Mouse (Mus musculus): ENCODE results near the gene Kirrel. TPM values are rescaled to one million over a fixed set of nuclear protein-coding genes. Genes with fewer than 3 reads are reported as not detected.

Gene Kirrel
- polyA plus RNA-seq, 1 experiment = 10.2 TPM

GRCm38 (mm10) chr3:87079301-87079700 is 95.2 kb downstream of the Kirrel start:
- H3K36me3 ChIP-seq (ENCODE audit: control insufficient read depth, insufficient read depth, low read length) = no peaks in the 10 kb centered on the region
- H3K4me1 ChIP-seq (ENCODE audit: control insufficient read depth, insufficient read depth, low read length) = no peaks in the 10 kb centered on the region
- DNase-seq = no peak
- no peak overlapping the region for H3K4me3 ChIP-seq (ENCODE audit: insufficient read depth, low read depth, low read length)
- 84% methylated on average over 7 of the region's 7 CpGs for WGBS
- no peak for TF ChIP-seq POLR2A (IDR thresholded peaks at IDR 0.05; ENCODE audit: low read depth, low read length)
- no peak for TF ChIP-seq CTCF (conservative IDR thresholded peaks at IDR 0.05; ENCODE audit: insufficient read depth, insufficient read length, low read depth, low read length)
- H3K27ac ChIP-seq (ENCODE audit: insufficient read depth, low read depth, low read length) = no peak overlapping the region
- no peaks in the 10 kb centered on the region for H3K27me3 ChIP-seq (replicated peaks; ENCODE audit: control insufficient read depth, insufficient read depth, low read length)

GRCm38 (mm10) chr3:87077681-87078080 is 96.9 kb downstream of the Kirrel start:
- H3K27ac ChIP-seq (ENCODE audit: insufficient read depth, low read depth, low read length) = no peak overlapping the region
- H3K4me1 ChIP-seq (ENCODE audit: control insufficient read depth, insufficient read depth, low read length) = no peaks in the 10 kb centered on the region
- H3K36me3 ChIP-seq (ENCODE audit: control insufficient read depth, insufficient read depth, low read length) = no peaks in the 10 kb centered on the region
- TF ChIP-seq POLR2A (IDR thresholded peaks at IDR 0.05; ENCODE audit: low read depth, low read length) = no peak
- TF ChIP-seq CTCF (conservative IDR thresholded peaks at IDR 0.05; ENCODE audit: insufficient read depth, insufficient read length, low read depth, low read length) = no peak
- 58% methylated on average over 9 of the region's 9 CpGs for WGBS
- DNase-seq = no peak
- no peaks in the 10 kb centered on the region for H3K27me3 ChIP-seq (replicated peaks; ENCODE audit: control insufficient read depth, insufficient read depth, low read length)
- H3K4me3 ChIP-seq (ENCODE audit: insufficient read depth, low read depth, low read length) = no peak overlapping the region

GRCm38 (mm10) chr3:87076899-87077298 is 97.6 kb downstream of the Kirrel start:
- H3K27ac ChIP-seq (ENCODE audit: insufficient read depth, low read depth, low read length) = no peak overlapping the region
- TF ChIP-seq CTCF (conservative IDR thresholded peaks at IDR 0.05; ENCODE audit: insufficient read depth, insufficient read length, low read depth, low read length) (no peak), POLR2A (IDR thresholded peaks at IDR 0.05; ENCODE audit: low read depth, low read length) (no peak)
- 68% methylated on average over 5 of the region's 5 CpGs for WGBS
- no peaks in the 10 kb centered on the region for H3K27me3 ChIP-seq (replicated peaks; ENCODE audit: control insufficient read depth, insufficient read depth, low read length)
- no peak overlapping the region for H3K4me3 ChIP-seq (ENCODE audit: insufficient read depth, low read depth, low read length)
- no peaks in the 10 kb centered on the region for H3K4me1 ChIP-seq (ENCODE audit: control insufficient read depth, insufficient read depth, low read length)
- H3K36me3 ChIP-seq (ENCODE audit: control insufficient read depth, insufficient read depth, low read length) = no peaks in the 10 kb centered on the region
- no peak for DNase-seq

GRCm38 (mm10) chr3:87076161-87076560 is 98.4 kb downstream of the Kirrel start:
- Histone ChIP-seq H3K36me3 (ENCODE audit: control insufficient read depth, insufficient read depth, low read length) (no peaks in the 10 kb centered on the region), H3K27ac (ENCODE audit: insufficient read depth, low read depth, low read length) (no peak overlapping the region), H3K4me3 (ENCODE audit: insufficient read depth, low read depth, low read length) (no peak overlapping the region), H3K4me1 (ENCODE audit: control insufficient read depth, insufficient read depth, low read length) (no peaks in the 10 kb centered on the region), H3K27me3 (replicated peaks; ENCODE audit: control insufficient read depth, insufficient read depth, low read length) (no peaks in the 10 kb centered on the region)
- WGBS = 87% methylated on average over 7 of the region's 7 CpGs
- DNase-seq = no peak
- TF ChIP-seq POLR2A (IDR thresholded peaks at IDR 0.05; ENCODE audit: low read depth, low read length) (no peak), CTCF (conservative IDR thresholded peaks at IDR 0.05; ENCODE audit: insufficient read depth, insufficient read length, low read depth, low read length) (no peak)

- WGBS = 54% methylated on average over 13 of the region's 13 CpGs
- no peaks in the 10 kb centered on the region for H3K36me3 ChIP-seq (ENCODE audit: control insufficient read depth, insufficient read depth, low read length)
- no peak for TF ChIP-seq POLR2A (IDR thresholded peaks at IDR 0.05; ENCODE audit: low read depth, low read length)
- no peak for TF ChIP-seq CTCF (conservative IDR thresholded peaks at IDR 0.05; ENCODE audit: insufficient read depth, insufficient read length, low read depth, low read length)
- H3K27ac ChIP-seq (ENCODE audit: insufficient read depth, low read depth, low read length) = no peak overlapping the region
- H3K4me1 ChIP-seq (ENCODE audit: control insufficient read depth, insufficient read depth, low read length) = no peaks in the 10 kb centered on the region
- DNase-seq = no peak
- no peak overlapping the region for H3K4me3 ChIP-seq (ENCODE audit: insufficient read depth, low read depth, low read length)
- no peaks in the 10 kb centered on the region for H3K27me3 ChIP-seq (replicated peaks; ENCODE audit: control insufficient read depth, insufficient read depth, low read length)
These were observed 101.7 kb downstream of the Kirrel start for GRCm38 (mm10) chr3:87072612-87073515.

GRCm38 (mm10) chr3:87072191-87072590 is 102.4 kb downstream of the Kirrel start:
- no peaks in the 10 kb centered on the region for H3K4me1 ChIP-seq (ENCODE audit: control insufficient read depth, insufficient read depth, low read length)
- WGBS = 78% methylated on average over 3 of the region's 3 CpGs
- DNase-seq = no peak
- H3K27me3 ChIP-seq (replicated peaks; ENCODE audit: control insufficient read depth, insufficient read depth, low read length) = no peaks in the 10 kb centered on the region
- H3K36me3 ChIP-seq (ENCODE audit: control insufficient read depth, insufficient read depth, low read length) = no peaks in the 10 kb centered on the region
- no peak for TF ChIP-seq CTCF (conservative IDR thresholded peaks at IDR 0.05; ENCODE audit: insufficient read depth, insufficient read length, low read depth, low read length)
- no peak for TF ChIP-seq POLR2A (IDR thresholded peaks at IDR 0.05; ENCODE audit: low read depth, low read length)
- no peak overlapping the region for H3K27ac ChIP-seq (ENCODE audit: insufficient read depth, low read depth, low read length)
- H3K4me3 ChIP-seq (ENCODE audit: insufficient read depth, low read depth, low read length) = no peak overlapping the region

- Histone ChIP-seq H3K36me3 (ENCODE audit: control insufficient read depth, insufficient read depth, low read length) (no peaks in the 10 kb centered on the region), H3K4me3 (ENCODE audit: insufficient read depth, low read depth, low read length) (no peak overlapping the region), H3K27me3 (replicated peaks; ENCODE audit: control insufficient read depth, insufficient read depth, low read length) (no peaks in the 10 kb centered on the region), H3K4me1 (ENCODE audit: control insufficient read depth, insufficient read depth, low read length) (no peaks in the 10 kb centered on the region), H3K27ac (ENCODE audit: insufficient read depth, low read depth, low read length) (no peak overlapping the region)
- no peak for TF ChIP-seq POLR2A (IDR thresholded peaks at IDR 0.05; ENCODE audit: low read depth, low read length)
- TF ChIP-seq CTCF (conservative IDR thresholded peaks at IDR 0.05; ENCODE audit: insufficient read depth, insufficient read length, low read depth, low read length) = no peak
- 80% methylated on average over 8 of the region's 8 CpGs for WGBS
- no peak for DNase-seq
These were observed 107.1 kb downstream of the Kirrel start for GRCm38 (mm10) chr3:87067396-87067975.

All from kidney, adult 2 months (tissue).